Mouse (Mus musculus) embryonic facial prominence, embryonic 15.5 days (tissue): ENCODE results near the gene BC048671. TPM values are rescaled to one million over a fixed set of nuclear protein-coding genes. Genes with fewer than 3 reads are reported as not detected.

Experiments used
- ATAC-seq: fragments of 200-750 bp; cut with Nextera tagmentation; 2 replicates; pipeline ENCODE4 v1.8.0; 2017; ENCODE audit warnings: low read depth, moderate TSS enrichment; ENCODE audit not compliant: insufficient number of reproducible peaks, low FRiP score, low TSS enrichment
- H3K27ac ChIP-seq: fragments of 300-500 bp; sonication (generic); replicated peaks from 2 replicates; pipeline ENCODE4 v1.5.1; 2015; ENCODE audit warnings: mild to moderate bottlenecking, inconsistent platforms
- H3K27me3 ChIP-seq: fragments of 300-500 bp; sonication (generic); 2 replicates; pipeline ENCODE4 v1.6.1; 2015; ENCODE audit warnings: inconsistent platforms
- H3K36me3 ChIP-seq: fragments of 300-500 bp; sonication (generic); 2 replicates; pipeline ENCODE4 v1.6.1; 2015; ENCODE audit warnings: mild to moderate bottlenecking, inconsistent platforms
- H3K4me1 ChIP-seq: fragments of 300-500 bp; sonication (generic); 2 replicates; pipeline ENCODE4 v1.6.1; 2015; ENCODE audit warnings: inconsistent platforms
- H3K4me2 ChIP-seq: fragments of 300-500 bp; sonication (generic); replicated peaks from 2 replicates; pipeline ENCODE4 v1.6.1; 2015; ENCODE audit warnings: mild to moderate bottlenecking, inconsistent platforms
- H3K4me3 ChIP-seq: fragments of 300-500 bp; sonication (generic); replicated peaks from 2 replicates; pipeline ENCODE4 v1.5.1; 2015; ENCODE audit warnings: mild to moderate bottlenecking, inconsistent platforms
- H3K9ac ChIP-seq: fragments of 300-500 bp; sonication (generic); 2 replicates; pipeline ENCODE4 v1.6.1; 2015; ENCODE audit warnings: inconsistent platforms
- H3K9me3 ChIP-seq: fragments of 300-500 bp; sonication (generic); replicated peaks from 2 replicates; pipeline ENCODE4 v1.6.1; 2016; ENCODE audit warnings: inconsistent platforms
- WGBS: fragments of 180-500 bp; shearing (Covaris S2); methylation state at CpG from one replicate; pipeline ENCODE4 v1.1.7; 2015; 5-methylcytosine and 5-hydroxymethylcytosine counted together
- polyA plus RNA-seq: library from polyadenylated mRNA; unstranded; fragments of >200 nt; fragmentation: Nextera tagmentation; extraction: Ambion mirVana; gene quantifications from 2 replicates; pipeline ENCODE4 v1.2.1, GENCODE M21; 2015

Gene BC048671
- polyA plus RNA-seq: not detected in 2 replicates

GRCm38 (mm10) chr6:90300919-90301318, at the start of gene BC048671:
TSS of gene BC048671 (plus strand) at chr6:90301219.
- Histone ChIP-seq H3K9me3 (no peaks in the 10 kb centered on the region), H3K9ac (no peak within 1 kb of the TSS), H3K27me3 (no peaks in the 10 kb centered on the region), H3K4me2 (no peak within 1 kb of the TSS), H3K4me3 (no peak within 1 kb of the TSS), H3K27ac (no peak within 1 kb of the TSS), H3K4me1 (no peaks in the 10 kb centered on the region), H3K36me3 (no peaks in the 10 kb centered on the region)
- 91% methylated on average over 1 of the region's 1 CpGs for WGBS
- ATAC-seq: no peak

- no peak for ATAC-seq
- Histone ChIP-seq H3K27ac (no peak overlapping the region), H3K27me3 (no peaks in the 10 kb centered on the region)
These were observed 12.8 kb upstream of the BC048671 start for GRCm38 (mm10) chr6:90288265-90288664.

GRCm38 (mm10) chr6:90306315-90306975, 5.4 kb downstream of the BC048671 start:
- WGBS: 73% methylated on average over 6 of the region's 6 CpGs
- ATAC-seq: no peak
- Histone ChIP-seq H3K4me1 (no peaks in the 10 kb centered on the region), H3K4me2 (no peak overlapping the region), H3K27me3 (peaks cover 3% of the 10 kb centered on the region; the same call in 1 of the 2 replicates), H3K9me3 (no peaks in the 10 kb centered on the region), H3K27ac (no peak overlapping the region), H3K4me3 (no peak overlapping the region), H3K9ac (no peak overlapping the region), H3K36me3 (no peaks in the 10 kb centered on the region)

More at GRCm38 (mm10) chr6:90288265-90288664, 12.8 kb upstream of the BC048671 start:
- H3K9me3 ChIP-seq: no peaks in the 10 kb centered on the region; the same call in 1 of the 2 replicates
- no peak overlapping the region for H3K9ac ChIP-seq
- H3K4me3 ChIP-seq: no peak overlapping the region
- no peak overlapping the region for H3K4me2 ChIP-seq
- 54% methylated on average over 12 of the region's 12 CpGs for WGBS
- H3K4me1 ChIP-seq: no peaks in the 10 kb centered on the region
- H3K36me3 ChIP-seq: no peaks in the 10 kb centered on the region

GRCm38 (mm10) chr6:90308839-90309778, 8.1 kb downstream of the BC048671 start:
- H3K27ac ChIP-seq: no peak overlapping the region
- WGBS: 88% methylated on average over 87 of the region's 87 CpGs
- no peak overlapping the region for H3K9ac ChIP-seq
- no peak overlapping the region for H3K4me2 ChIP-seq
- ATAC-seq: peak; percentile 39; the same call in 1 of the 2 replicates
- peaks cover 3% of the 10 kb centered on the region; the same call in 1 of the 2 replicates for H3K27me3 ChIP-seq
- no peaks in the 10 kb centered on the region for H3K9me3 ChIP-seq
- H3K4me3 ChIP-seq: no peak overlapping the region
- H3K4me1 ChIP-seq: no peaks in the 10 kb centered on the region
- H3K36me3 ChIP-seq: no peaks in the 10 kb centered on the region

- Histone ChIP-seq H3K4me1 (no peaks in the 10 kb centered on the region), H3K36me3 (no peaks in the 10 kb centered on the region), H3K4me3 (no peak overlapping the region), H3K4me2 (no peak overlapping the region), H3K9ac (no peak overlapping the region), H3K27me3 (no peaks in the 10 kb centered on the region), H3K27ac (no peak overlapping the region), H3K9me3 (no peaks in the 10 kb centered on the region)
- ATAC-seq: peak; percentile 78
- WGBS: 79% methylated on average over 5 of the region's 5 CpGs
These were observed 14.9 kb downstream of the BC048671 start for GRCm38 (mm10) chr6:90315961-90316360.

- no peaks in the 10 kb centered on the region for H3K36me3 ChIP-seq
- no peak overlapping the region for H3K4me3 ChIP-seq
- no peak overlapping the region for H3K4me2 ChIP-seq
- H3K27ac ChIP-seq: no peak overlapping the region
- no peak for ATAC-seq
- H3K4me1 ChIP-seq: no peaks in the 10 kb centered on the region
- 77% methylated on average over 2 of the region's 2 CpGs for WGBS
- H3K9ac ChIP-seq: no peak overlapping the region
- H3K9me3 ChIP-seq: no peaks in the 10 kb centered on the region
- no peaks in the 10 kb centered on the region for H3K27me3 ChIP-seq
These were observed 16.7 kb downstream of the BC048671 start for GRCm38 (mm10) chr6:90317510-90318258.

- Histone ChIP-seq H3K4me2 (no peak overlapping the region), H3K4me1 (no peaks in the 10 kb centered on the region), H3K9me3 (no peaks in the 10 kb centered on the region), H3K9ac (no peak overlapping the region), H3K36me3 (no peaks in the 10 kb centered on the region), H3K27ac (no peak overlapping the region), H3K4me3 (no peak overlapping the region), H3K27me3 (no peaks in the 10 kb centered on the region)
- WGBS: 80% methylated on average over 2 of the region's 2 CpGs
- peak; percentile 52; the same call in 1 of the 2 replicates for ATAC-seq
These were observed 18.0 kb downstream of the BC048671 start for GRCm38 (mm10) chr6:90319019-90319418.

- no peaks in the 10 kb centered on the region for H3K9me3 ChIP-seq
- H3K4me3 ChIP-seq: no peak overlapping the region
- H3K4me2 ChIP-seq: no peak overlapping the region
- no peak overlapping the region for H3K9ac ChIP-seq
- ATAC-seq: peak; percentile 30; the same call in 1 of the 2 replicates
- peaks cover 3% of the 10 kb centered on the region; the same call in 1 of the 2 replicates for H3K27me3 ChIP-seq
- 73% methylated on average over 7 of the region's 7 CpGs for WGBS
- no peak overlapping the region for H3K27ac ChIP-seq
- no peaks in the 10 kb centered on the region for H3K36me3 ChIP-seq
- no peaks in the 10 kb centered on the region for H3K4me1 ChIP-seq
These were observed 18.6 kb downstream of the BC048671 start for GRCm38 (mm10) chr6:90319475-90320191.

GRCm38 (mm10) chr6:90320429-90320828, 19.4 kb downstream of the BC048671 start:
- Histone ChIP-seq H3K36me3 (no peaks in the 10 kb centered on the region), H3K27me3 (peaks cover 10% of the 10 kb centered on the region; the same call in 1 of the 2 replicates), H3K9me3 (no peaks in the 10 kb centered on the region), H3K4me2 (no peak overlapping the region), H3K4me3 (no peak overlapping the region), H3K4me1 (peaks cover 6% of the 10 kb centered on the region; the same call in 1 of the 2 replicates), H3K27ac (no peak overlapping the region), H3K9ac (no peak overlapping the region)
- no peak for ATAC-seq
- 72% methylated on average over 5 of the region's 5 CpGs for WGBS

- H3K4me3 ChIP-seq: no peak overlapping the region
- H3K27me3 ChIP-seq: peaks cover 17% of the 10 kb centered on the region; the same call in 1 of the 2 replicates
- H3K36me3 ChIP-seq: no peaks in the 10 kb centered on the region
- H3K9ac ChIP-seq: no peak overlapping the region
- H3K4me1 ChIP-seq: peaks cover 6% of the 10 kb centered on the region; the same call in 1 of the 2 replicates
- H3K9me3 ChIP-seq: no peaks in the 10 kb centered on the region
- H3K27ac ChIP-seq: no peak overlapping the region
- H3K4me2 ChIP-seq: no peak overlapping the region
- 36% methylated on average over 4 of the region's 4 CpGs for WGBS
- ATAC-seq: no peak
These were observed 20.8 kb downstream of the BC048671 start for GRCm38 (mm10) chr6:90321811-90322210.
